Mouse (Mus musculus): Measurements from ENCODE around the gene Ttll11.

Ttll11 gene

GRCm38 (mm10) chr2:35785877-35786276 is 193.8 kb downstream of the Ttll11 start:
- ATAC-seq (ENCODE audit: insufficient number of reproducible peaks, low FRiP score, low TSS enrichment): no peak

DNA sequence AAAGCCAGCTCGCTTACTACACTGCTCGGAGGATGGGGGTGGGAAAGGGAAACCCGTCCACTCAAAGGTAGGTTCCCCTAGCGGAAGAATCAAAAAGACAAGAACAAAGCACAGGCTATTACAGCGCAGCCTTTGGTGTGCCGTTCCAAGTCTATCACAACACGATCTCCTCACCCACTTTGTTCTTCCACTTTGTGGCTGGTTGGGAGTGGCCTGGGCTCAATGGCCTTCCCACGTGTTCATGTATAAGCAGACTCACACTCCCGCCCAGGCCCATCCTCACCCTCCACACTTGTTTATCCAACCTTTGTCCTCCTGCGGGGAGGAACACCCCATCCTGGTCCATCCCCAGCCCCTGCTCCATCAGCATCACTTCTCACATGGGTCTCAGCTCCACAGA is 196.3 kb downstream of the Ttll11 start:
- ATAC-seq (ENCODE audit: insufficient number of reproducible peaks, low FRiP score, low TSS enrichment): no peak

GRCm38 (mm10) chr2:35779266-35779665 is 200.4 kb downstream of the Ttll11 start:
- no peak for ATAC-seq (ENCODE audit: insufficient number of reproducible peaks, low FRiP score, low TSS enrichment)

DNA sequence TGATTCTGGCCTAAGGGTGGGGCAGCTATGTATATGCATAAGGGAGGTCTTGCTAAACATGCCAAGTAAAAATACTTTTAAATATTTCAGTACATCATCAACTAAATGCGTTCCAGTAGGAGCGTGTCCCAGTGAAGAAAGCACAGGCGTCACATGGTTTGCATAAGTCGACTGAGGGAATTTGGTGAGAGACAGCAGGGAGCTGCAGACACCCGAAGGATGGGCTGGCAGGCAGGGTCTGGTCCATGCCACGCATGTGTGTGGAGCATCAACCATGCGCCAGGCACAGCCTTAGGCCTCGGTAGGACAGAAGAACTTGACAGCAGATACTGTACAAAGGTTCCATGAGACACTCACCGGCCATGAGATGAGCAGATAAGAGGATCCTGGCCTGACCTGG is 202.8 kb downstream of the Ttll11 start:
- no peak for ATAC-seq (ENCODE audit: insufficient number of reproducible peaks, low FRiP score, low TSS enrichment)

GRCm38 (mm10) chr2:35775651-35776055 is 204.1 kb downstream of the Ttll11 start:
- no peak for ATAC-seq (ENCODE audit: insufficient number of reproducible peaks, low FRiP score, low TSS enrichment)

DNA sequence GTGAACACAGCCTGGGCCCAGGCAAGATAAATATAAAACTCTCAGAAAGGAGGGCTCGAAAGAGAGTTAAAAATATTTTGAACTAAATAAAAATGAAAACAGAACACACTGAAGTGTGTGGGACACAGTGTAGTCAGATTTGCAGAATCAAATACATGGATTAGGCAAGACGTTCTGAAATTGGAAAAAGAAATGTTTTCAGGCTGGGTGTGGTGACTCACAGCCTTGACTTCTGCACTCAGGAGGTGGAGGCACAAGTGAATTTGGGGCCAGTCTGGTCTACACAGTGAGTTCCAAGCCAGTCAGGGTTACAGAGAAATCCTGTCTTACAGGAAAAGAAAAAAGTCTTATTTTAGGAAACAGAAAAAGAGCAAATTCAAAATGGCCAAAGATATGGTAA is 209.2 kb downstream of the Ttll11 start:
- no peak for ATAC-seq (ENCODE audit: insufficient number of reproducible peaks, low FRiP score, low TSS enrichment)

DNA sequence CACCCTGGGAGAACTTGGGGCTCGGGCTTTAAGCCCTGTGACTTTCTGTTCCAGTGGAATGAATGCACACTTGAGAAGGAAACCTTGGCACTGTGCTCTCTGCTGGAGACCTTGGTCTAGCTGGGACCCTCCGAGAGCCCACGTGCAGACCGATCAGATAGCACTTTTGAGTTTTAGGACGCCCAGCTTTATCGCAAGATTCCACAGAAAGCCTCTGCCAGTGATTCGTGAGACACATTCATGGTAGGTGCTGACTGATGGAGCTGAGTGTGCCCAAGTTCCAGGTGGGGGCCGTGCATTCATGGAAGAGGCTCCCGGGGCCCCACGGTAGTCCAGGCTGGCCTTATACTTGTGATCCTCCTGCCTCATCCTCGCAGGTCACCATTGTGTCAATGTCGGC is 210.3 kb downstream of the Ttll11 start:
- no peak for ATAC-seq (ENCODE audit: insufficient number of reproducible peaks, low FRiP score, low TSS enrichment)

- ATAC-seq (ENCODE audit: insufficient number of reproducible peaks, low FRiP score, low TSS enrichment): 0 out of 2 replicates have a peak, but pooled peaks have one; percentile 31
Measured at GRCm38 (mm10) chr2:35768538-35769238, 211.0 kb downstream of the Ttll11 start.

GRCm38 (mm10) chr2:35767834-35768537 is 211.7 kb downstream of the Ttll11 start:
- ATAC-seq (ENCODE audit: insufficient number of reproducible peaks, low FRiP score, low TSS enrichment): no peak; the same call in 1 of the 2 replicates

GRCm38 (mm10) chr2:35764328-35764727 is 215.4 kb downstream of the Ttll11 start:
- no peak for ATAC-seq (ENCODE audit: insufficient number of reproducible peaks, low FRiP score, low TSS enrichment)

DNA sequence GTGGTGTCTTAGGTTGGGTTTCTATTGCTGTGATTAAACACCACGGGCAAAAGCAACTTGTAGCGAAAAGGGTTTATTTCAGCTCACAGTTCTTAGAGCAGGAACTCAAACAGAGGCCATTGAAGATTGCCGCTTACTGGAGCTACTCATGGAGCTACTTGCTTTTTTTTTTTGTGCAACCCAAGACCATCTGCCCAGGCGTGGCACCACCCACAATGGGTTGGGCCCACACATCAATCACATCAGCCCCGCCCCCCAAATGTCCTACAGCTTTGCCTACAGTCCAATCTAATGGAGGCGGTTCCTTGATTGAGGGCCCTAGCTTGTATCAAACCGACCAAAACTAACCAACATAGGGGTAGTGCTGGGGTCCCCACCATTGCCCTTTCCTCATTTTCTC is 215.9 kb downstream of the Ttll11 start:
- ATAC-seq (ENCODE audit: insufficient number of reproducible peaks, low FRiP score, low TSS enrichment): no peak

GRCm38 (mm10) chr2:35761458-35761857 is 218.3 kb downstream of the Ttll11 start:
- no peak for ATAC-seq (ENCODE audit: insufficient number of reproducible peaks, low FRiP score, low TSS enrichment)

DNA sequence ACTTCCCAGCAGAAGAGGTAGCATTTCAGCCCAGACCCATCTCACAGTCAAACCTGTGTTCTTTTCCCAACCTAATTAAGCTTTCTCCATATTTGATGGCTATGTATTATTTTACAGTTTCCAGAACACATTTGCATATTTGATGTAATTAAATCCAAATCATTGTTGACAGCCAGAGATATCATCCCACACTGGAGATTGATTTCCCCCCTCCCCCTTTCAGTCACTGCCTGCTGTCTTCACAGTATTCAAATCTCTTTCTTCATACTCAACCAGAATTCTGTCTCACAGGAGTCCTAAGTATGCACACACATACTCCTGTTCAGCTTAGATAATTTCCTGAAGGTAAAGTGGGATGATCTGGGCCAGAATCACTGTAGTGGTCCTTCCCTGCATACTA is 218.8 kb downstream of the Ttll11 start:
- ATAC-seq (ENCODE audit: insufficient number of reproducible peaks, low FRiP score, low TSS enrichment): no peak

GRCm38 (mm10) chr2:35760352-35760751 is 219.4 kb downstream of the Ttll11 start:
- ATAC-seq (ENCODE audit: insufficient number of reproducible peaks, low FRiP score, low TSS enrichment): peak; percentile 47; the same call in 1 of the 2 replicates

DNA sequence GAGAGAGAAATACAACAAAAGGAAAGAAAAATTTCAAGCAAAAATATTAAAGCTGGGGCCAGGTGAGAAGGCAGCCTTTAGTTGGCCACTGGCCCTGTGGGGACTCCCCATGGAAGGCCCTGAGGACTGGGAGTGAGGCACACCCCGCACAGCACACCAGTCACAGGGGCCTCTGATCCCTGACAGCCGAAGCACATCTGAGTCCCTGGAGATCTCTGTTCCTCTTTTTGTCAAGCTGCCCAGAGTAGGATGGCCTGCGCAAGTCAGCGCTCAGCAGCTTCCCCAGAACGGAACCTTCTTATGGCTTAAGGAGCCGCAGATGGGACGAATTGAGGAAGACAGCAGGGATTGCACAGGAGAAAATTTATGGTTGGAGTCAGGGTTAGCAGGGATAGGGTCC is 223.2 kb downstream of the Ttll11 start:
- ATAC-seq (ENCODE audit: insufficient number of reproducible peaks, low FRiP score, low TSS enrichment): no peak

DNA sequence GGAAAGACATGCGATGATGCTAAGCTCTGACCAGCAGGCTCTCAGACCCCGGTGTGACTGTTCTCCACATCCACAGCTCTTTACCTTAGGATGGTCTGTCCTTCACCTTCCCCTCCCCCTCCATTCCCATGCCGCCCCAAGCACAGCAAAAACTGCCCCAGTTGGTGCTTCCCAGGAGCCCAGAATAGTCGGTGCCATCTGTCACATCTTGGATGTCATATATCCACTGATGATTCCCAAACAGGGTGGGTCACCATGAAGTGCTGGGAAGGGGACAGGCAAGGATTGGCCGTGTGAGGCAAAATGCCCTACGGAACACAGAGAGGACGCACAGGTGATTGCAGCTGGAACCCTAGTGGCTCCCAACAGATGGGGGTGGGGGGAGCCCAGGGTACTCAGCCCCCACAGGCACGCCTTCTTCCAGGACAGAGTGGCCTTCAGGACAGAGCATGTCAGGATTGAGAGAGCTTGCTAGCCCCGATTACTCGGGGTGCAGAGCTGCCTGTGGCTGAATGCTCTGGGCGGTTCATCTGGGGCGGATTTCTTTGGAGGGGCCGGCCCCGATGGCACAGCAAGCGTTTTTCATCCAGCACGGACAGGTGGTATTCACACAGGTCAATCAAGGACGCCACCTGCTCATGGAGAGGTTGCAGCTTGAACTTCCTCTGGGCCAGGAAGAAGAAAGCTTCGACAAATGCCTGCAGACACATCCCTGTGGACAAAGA is 227.8 kb downstream of the Ttll11 start:
- peak; percentile 57 for ATAC-seq (ENCODE audit: insufficient number of reproducible peaks, low FRiP score, low TSS enrichment)

DNA sequence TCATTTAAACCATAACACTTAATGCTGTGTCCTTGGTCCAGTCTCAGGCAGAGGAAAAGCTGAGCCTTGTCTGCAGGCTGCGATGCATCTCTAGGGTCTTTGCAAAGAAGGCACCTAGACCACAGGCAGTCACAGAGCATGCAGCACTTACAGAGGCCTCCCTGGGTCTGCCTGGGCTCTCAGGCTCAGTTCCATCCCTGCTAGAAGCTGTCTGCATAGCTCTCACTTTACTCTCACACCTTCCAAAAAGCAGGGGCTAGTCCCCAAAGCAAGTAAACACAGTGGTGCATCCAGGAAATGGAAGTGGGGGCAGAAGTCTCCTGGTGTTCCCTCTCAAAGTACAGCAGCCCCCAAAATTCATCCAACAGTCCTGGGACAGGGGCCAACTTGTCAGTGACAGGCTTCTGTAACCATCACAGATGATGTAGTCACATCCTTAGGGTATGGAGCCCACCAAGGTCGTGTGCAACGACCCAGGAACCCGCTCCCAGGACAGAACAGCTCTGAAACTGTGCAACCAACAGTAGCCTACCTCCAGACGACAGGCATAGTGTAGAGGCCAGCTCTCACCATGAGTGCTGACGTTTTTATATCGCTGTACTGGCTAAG is 229.1 kb downstream of the Ttll11 start:
- no peak for ATAC-seq (ENCODE audit: insufficient number of reproducible peaks, low FRiP score, low TSS enrichment)

- ATAC-seq (ENCODE audit: insufficient number of reproducible peaks, low FRiP score, low TSS enrichment): no peak
Measured at GRCm38 (mm10) chr2:35747371-35748035, 232.2 kb downstream of the Ttll11 start.

- peak; percentile 51; the same call in 1 of the 2 replicates for ATAC-seq (ENCODE audit: insufficient number of reproducible peaks, low FRiP score, low TSS enrichment)
Measured at GRCm38 (mm10) chr2:35746638-35747037, 233.1 kb downstream of the Ttll11 start.

DNA sequence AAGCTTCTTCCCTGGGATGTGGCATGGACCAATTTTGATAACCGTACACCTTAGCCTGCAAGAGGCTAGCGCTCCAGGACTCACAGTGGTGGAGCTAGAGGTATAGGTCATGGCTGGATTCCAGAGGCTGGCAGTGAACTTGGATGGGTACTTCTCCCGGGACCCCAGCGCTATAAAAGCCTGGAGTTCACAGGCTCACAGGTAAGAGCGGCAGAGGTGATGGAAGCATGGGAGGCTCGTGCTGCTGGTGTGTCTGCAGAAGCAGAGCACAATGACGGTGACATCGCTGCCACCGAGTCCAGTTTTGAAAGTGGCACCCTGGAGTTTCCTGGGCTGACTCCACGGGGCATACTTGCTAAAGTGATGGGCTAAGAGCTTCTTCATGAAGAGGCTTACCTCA is 233.8 kb downstream of the Ttll11 start:
- no peak for ATAC-seq (ENCODE audit: insufficient number of reproducible peaks, low FRiP score, low TSS enrichment)
